Mouse (Mus musculus) G1E (cell line): ENCODE results near the gene Actr6. TPM values are rescaled to one million over a fixed set of nuclear protein-coding genes. Genes with fewer than 3 reads are reported as not detected.

Experiments used
- ATAC-seq: 2 replicates; pipeline ENCODE4 v1.8.0; 2016; ENCODE audit warnings: mild to moderate bottlenecking; ENCODE audit not compliant: insufficient number of reproducible peaks, poor library complexity, low FRiP score, severe bottlenecking; ENCODE audit errors: extremely low read depth
- DNase-seq: peaks from one replicate; pipeline ENCODE4 v3.0.0; 2012; ENCODE audit warnings: low spot score
- H3K27me3 ChIP-seq: 2 replicates; pipeline ENCODE4 v1.6.1; 2012; ENCODE audit warnings: mild to moderate bottlenecking, low read length, inconsistent platforms; ENCODE audit not compliant: insufficient read depth
- H3K36me3 ChIP-seq: replicated peaks from 2 replicates; pipeline ENCODE3; 2012; ENCODE audit warnings: mild to moderate bottlenecking, inconsistent platforms
- H3K4me1 ChIP-seq: 2 replicates; pipeline ENCODE4 v1.6.1; 2012; ENCODE audit warnings: low read depth, low read length, inconsistent platforms, mixed read lengths; ENCODE audit not compliant: insufficient read depth
- H3K4me3 ChIP-seq: 2 replicates; pipeline ENCODE4 v1.5.1; 2012; ENCODE audit warnings: low read depth, mild to moderate bottlenecking, inconsistent platforms, low read length, moderate library complexity, mixed read lengths
- H3K9me3 ChIP-seq: replicated peaks from 2 replicates; pipeline ENCODE4 v1.6.1; 2012; ENCODE audit warnings: inconsistent platforms
- CTCF ChIP-seq: IDR thresholded peaks from 2 replicates; pipeline ENCODE4 v1.5.1; 2012; ENCODE audit warnings: low read depth, low read length, inconsistent platforms, mixed read lengths
- GATA1 ChIP-seq: IDR thresholded peaks from 2 replicates; pipeline ENCODE4 v1.6.1; 2012; ENCODE audit warnings: borderline replicate concordance, low read length, inconsistent platforms, mixed read lengths
- GATA2 ChIP-seq: IDR thresholded peaks from 2 replicates; pipeline ENCODE4 v1.6.1; 2012; ENCODE audit warnings: low read depth, low read length, inconsistent platforms, borderline replicate concordance
- POLR2AphosphoS5 ChIP-seq: IDR thresholded peaks from 2 replicates; pipeline ENCODE4 v1.6.1; 2012; ENCODE audit warnings: low read depth, low read length, inconsistent platforms; ENCODE audit not compliant: insufficient replicate concordance
- TAL1 ChIP-seq: conservative IDR thresholded peaks from 2 replicates; pipeline ENCODE4 v1.6.1; 2012; ENCODE audit warnings: low read depth, low read length, inconsistent platforms, mixed read lengths
- polyA plus RNA-seq: library from polyadenylated mRNA; stranded (reverse); fragments of >175 nt; gene quantifications from 2 replicates; pipeline ENCODE4 v1.2.3, GENCODE M21; 2012
- total RNA-seq, 2 experiments: library from RNA; stranded (forward) in 1 of 2; stranded (reverse) in 1 of 2; fragments of 200-1000 nt in 1 of 2; fragments of >200 nt in 1 of 2; fragmentation: Nextera tagmentation in 1 of 2; gene quantifications; 2 replicates each; pipeline ENCODE4 v1.2.3; 2014 to 2017

Gene Actr6
- total and polyA plus RNA-seq, 3 experiments: 0.60 to 26.4 (median 18.9) TPM

DNA sequence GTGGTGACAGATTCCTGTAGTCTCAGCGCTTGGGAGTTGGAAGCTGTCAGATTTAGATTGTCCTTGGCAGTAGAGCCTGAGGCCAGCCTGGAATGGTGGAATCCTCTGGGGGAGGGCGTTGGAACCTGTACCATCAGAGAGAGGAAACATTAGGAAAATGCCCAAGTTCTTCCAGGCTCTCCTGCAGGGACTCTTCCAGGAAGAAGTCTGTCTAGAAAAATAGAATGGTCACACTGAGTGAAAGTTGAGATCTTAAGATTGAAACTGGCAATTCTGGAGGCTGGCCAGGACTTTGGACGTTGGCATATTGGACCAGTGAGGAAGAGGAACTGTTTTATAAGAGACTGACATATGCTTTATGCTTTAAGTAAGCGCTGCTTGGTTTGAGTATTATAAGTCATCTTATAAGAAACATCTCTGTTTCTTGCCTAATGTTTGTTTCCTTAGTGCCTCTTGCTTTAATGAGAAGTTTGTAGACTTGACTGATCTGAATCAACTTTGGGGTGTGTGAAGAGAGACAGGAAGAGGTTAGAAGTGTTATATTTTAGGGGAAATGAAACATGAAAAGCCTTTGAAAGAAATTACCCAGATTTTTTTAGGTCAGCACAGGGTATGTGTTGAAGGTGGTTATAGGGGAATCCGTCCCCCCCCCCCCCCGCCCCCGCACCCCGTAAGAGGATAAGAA is 15.3 kb upstream of the Actr6 start:
- ATAC-seq (no peak), DNase-seq (no peak)
- no peak for TF ChIP-seq GATA1
- no peak for TF ChIP-seq TAL1
- TF ChIP-seq POLR2AphosphoS5: no peak
- no peak for TF ChIP-seq CTCF
- no peak for TF ChIP-seq GATA2
- Histone ChIP-seq H3K36me3 (peaks cover 8% of the 10 kb centered on the region), H3K4me1 (peaks cover 29% of the 10 kb centered on the region), H3K4me3 (no peak overlapping the region), H3K9me3 (no peaks in the 10 kb centered on the region), H3K27me3 (no peaks in the 10 kb centered on the region)

DNA sequence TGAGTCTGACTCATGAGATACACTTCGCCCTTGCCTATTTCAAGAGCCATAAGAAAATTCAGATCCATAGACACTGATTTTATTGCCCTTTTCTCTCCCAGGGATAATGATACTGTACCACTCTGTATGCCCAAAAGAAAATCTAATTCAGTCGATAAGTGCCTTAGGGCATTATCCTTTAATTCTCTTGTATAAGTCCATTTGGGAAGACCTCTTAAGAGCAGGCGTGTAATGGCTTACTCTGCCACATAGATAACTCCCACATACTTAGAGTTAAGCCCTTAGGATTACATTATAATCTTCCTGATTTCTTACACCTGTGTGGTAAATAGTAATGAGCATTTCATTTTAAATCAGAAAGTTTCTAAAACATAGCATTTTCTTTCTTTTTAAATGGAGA is 14.5 kb upstream of the Actr6 start:
- DNase-seq: no peak
- no peak overlapping the region for H3K4me3 ChIP-seq
- no peak for TF ChIP-seq TAL1
- TF ChIP-seq POLR2AphosphoS5: no peak
- TF ChIP-seq GATA1: no peak
- TF ChIP-seq CTCF: no peak
- no peak for TF ChIP-seq GATA2
- no peak for ATAC-seq
- H3K36me3 ChIP-seq: peaks cover 6% of the 10 kb centered on the region
- no peaks in the 10 kb centered on the region for H3K9me3 ChIP-seq
- H3K27me3 ChIP-seq: no peaks in the 10 kb centered on the region
- peaks cover 29% of the 10 kb centered on the region for H3K4me1 ChIP-seq

DNA sequence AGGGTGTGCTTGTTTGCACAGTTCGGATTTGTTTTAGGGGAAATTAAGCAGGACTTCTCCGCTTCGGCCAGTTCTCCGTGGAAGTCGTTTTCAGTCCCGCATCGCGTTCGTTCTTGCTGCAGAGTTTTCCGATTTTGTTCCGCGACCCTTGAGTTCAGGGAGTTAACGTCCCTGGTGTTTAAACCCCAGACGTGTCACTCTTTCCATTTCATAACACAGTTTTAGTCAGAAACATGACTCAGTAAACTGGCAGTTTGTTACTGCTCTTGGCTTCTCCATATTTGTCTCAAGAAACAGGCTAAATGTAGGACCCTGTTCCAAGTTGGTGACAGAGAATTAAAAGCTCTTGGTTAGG is 13.5 kb upstream of the Actr6 start:
- Histone ChIP-seq H3K27me3 (no peaks in the 10 kb centered on the region), H3K9me3 (no peaks in the 10 kb centered on the region), H3K4me1 (peaks cover 33% of the 10 kb centered on the region), H3K4me3 (peak overlapping the region; percentile 92), H3K36me3 (peaks cover 6% of the 10 kb centered on the region)
- DNase-seq (no peak), ATAC-seq (peak; percentile 1; the same call in 1 of the 2 replicates)
- TF ChIP-seq CTCF (no peak), GATA2 (no peak), GATA1 (no peak), TAL1 (no peak), POLR2AphosphoS5 (no peak)

DNA sequence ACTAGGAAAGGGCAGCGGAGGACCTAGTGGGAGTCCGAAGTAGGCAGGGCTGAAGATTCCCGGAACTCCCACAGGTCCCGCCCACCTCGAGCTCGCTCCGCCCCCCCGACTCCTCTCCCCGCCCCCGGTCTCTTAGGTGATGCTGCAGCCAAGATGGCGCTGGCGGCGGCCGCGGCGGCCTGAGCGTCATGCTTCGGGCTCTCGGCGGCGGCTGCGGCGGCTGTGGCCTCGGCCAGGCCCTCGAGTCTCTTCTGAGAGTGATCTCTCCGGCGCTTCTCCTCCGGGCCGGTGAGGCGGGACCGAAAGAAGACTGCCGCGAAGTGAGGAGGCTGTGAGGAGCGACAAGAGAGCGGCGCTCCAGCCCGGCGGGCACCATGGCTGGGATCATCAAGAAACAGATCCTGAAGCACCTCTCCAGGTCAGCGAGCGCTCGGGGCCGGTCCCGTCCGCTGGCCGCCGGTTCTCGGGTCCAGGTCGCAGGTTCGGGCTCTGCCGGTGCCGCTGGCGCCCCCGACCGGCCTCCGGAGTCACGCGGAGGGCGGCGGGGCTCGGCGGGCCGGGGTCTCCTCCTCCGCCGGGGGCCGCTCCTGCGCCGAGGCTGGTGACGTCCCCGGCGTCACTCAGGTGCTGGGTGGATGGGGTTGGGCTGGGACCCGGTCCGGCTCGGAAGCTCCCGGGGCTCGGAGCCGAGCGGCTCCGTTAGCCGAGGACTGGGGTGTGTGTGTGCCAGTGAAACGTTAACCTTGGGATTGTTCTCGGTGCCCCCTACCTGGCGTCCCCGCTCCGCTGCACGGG is 13.0 kb upstream of the Actr6 start, which contains the start of gene Uhrf1bp1l:
Gene Uhrf1bp1l, plus strand, starts transcription at position 121 of the 795 bp plus-strand sequence.
- H3K4me1 ChIP-seq: peaks cover 37% of the 10 kb centered on the region
- TF ChIP-seq GATA2 (no peak), TAL1 (no peak), CTCF (no peak), POLR2AphosphoS5 (no peak), GATA1 (no peak)
- no peaks in the 10 kb centered on the region for H3K27me3 ChIP-seq
- H3K9me3 ChIP-seq: no peaks in the 10 kb centered on the region
- peak; percentile 94 for ATAC-seq
- peak within 1 kb of the TSS; percentile 92 for H3K4me3 ChIP-seq
- peaks cover 4% of the 10 kb centered on the region for H3K36me3 ChIP-seq
- peak; percentile 82 for DNase-seq

DNA sequence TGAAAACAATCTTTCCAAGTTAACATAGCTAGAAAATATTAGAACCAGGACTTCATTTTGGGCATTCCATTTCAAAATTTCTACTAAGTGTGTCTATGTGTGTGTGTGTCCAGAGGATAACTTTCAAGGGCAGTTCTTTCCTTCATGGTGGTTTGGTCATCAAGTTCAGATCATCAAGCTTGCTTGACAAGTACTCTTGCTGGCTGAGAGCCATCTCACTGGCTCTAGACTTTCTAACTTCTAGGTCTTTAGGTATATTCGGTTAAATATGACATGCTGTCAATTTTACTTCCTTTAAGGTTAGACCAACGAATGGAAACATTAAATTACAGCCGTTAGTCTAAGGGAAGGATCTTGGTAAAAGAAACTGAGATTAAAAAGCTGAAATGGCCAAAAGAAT is 12.2 kb upstream of the Actr6 start:
- DNase-seq (no peak), ATAC-seq (no peak)
- Histone ChIP-seq H3K4me3 (peak overlapping the region; percentile 92), H3K9me3 (no peaks in the 10 kb centered on the region), H3K36me3 (no peaks in the 10 kb centered on the region), H3K4me1 (peaks cover 37% of the 10 kb centered on the region), H3K27me3 (peaks cover 2% of the 10 kb centered on the region; the same call in 1 of the 2 replicates)
- TF ChIP-seq POLR2AphosphoS5 (no peak), GATA1 (no peak), CTCF (no peak), TAL1 (no peak), GATA2 (no peak)

DNA sequence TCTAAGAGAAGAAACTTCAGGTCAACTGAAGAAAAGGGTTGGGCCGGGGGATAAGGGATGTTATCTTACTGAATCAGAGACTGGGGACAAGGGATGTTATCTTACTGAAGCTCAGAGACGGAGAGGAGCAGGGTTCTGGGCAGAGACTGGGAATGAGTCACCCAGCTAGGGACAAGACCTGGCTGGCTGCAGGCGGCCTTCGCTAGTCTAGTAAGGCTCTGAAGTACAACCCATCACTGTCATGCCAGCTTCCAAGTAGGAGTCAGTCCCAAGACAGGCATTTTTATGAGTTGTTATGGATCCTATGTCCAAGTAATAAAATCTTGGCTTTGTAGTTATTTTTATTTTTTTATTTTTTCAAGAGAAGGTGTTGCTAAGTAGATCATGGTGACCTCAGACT is 11.2 kb upstream of the Actr6 start:
- H3K4me1 ChIP-seq: peaks cover 40% of the 10 kb centered on the region
- no peak for ATAC-seq
- TF ChIP-seq GATA2 (no peak), TAL1 (no peak), GATA1 (no peak), POLR2AphosphoS5 (no peak), CTCF (no peak)
- H3K27me3 ChIP-seq: peaks cover 7% of the 10 kb centered on the region
- DNase-seq: no peak
- no peaks in the 10 kb centered on the region for H3K36me3 ChIP-seq
- H3K4me3 ChIP-seq: no peak overlapping the region
- no peaks in the 10 kb centered on the region for H3K9me3 ChIP-seq
